Mouse (Mus musculus): ENCODE measurements around the gene Strbp. TPM values are rescaled to one million over a fixed set of nuclear protein-coding genes. Genes with fewer than 3 reads are reported as not detected.

The Strbp gene
- polyA plus RNA-seq, 1 experiment from 2014 or later: 114 TPM

DNA sequence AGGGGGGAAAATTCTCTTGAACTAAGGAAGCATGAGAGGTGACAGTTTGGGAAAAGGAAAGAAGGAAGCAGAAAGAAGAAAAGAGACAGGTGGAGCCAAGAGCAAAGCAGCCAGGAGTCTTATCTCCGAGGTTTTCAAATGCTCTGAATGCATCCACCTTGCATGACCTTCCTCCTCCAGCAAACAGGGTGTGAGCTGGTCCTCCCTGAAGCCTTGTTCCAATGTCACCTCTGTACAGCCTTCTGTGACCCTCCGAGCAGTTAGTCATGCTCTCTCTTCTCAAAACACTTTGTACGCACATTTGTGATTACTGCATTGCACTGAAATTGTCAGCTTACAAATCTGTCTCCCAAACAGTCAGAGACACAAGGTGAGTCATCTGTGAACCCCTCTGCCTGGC is 9.4 kb upstream of the Strbp start:
- no peaks in the 10 kb centered on the region for H3K36me3 ChIP-seq (ENCODE audit: control insufficient read depth, insufficient read depth, low read length)
- ATAC-seq (no peak), DNase-seq (ENCODE audit: low spot score) (no peak)
- no peak overlapping the region for H3K4me2 ChIP-seq (ENCODE audit: low read length)
- H3K9ac ChIP-seq (ENCODE audit: low read length): no peak overlapping the region
- no peaks in the 10 kb centered on the region for H3K27me3 ChIP-seq (replicated peaks; ENCODE audit: control insufficient read depth, insufficient read depth, low read length)
- H3K4me1 ChIP-seq (ENCODE audit: control insufficient read depth, insufficient read depth, low read length): no peaks in the 10 kb centered on the region
- no peak overlapping the region for H3K4me3 ChIP-seq (ENCODE audit: low read depth, low read length)
- no peak overlapping the region for H3K27ac ChIP-seq (ENCODE audit: low read depth, low read length)
- WGBS: 81% methylated on average over 3 of the region's 3 CpGs
- H3K9me3 ChIP-seq (replicated peaks; ENCODE audit: control insufficient read depth, low read length): no peaks in the 10 kb centered on the region

DNA sequence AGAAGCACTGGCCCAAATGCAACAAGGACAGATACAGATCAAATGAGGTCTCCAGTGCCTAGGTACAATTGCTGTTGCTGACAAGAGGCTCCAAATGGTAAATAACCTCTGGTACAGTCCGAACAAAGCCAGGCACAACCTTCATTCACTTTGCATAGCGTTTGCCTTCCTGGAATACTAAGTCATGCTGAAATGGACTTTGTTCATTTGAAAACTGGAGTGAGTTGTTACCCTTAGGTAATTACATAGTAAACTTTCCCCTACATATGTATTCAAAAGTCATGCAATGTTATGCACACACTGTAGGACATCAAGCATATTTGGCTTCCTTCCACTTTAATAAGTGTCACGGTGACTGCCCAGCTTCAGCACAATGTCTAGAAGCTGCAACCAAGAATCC is 5.2 kb upstream of the Strbp start:
- Histone ChIP-seq H3K27ac (ENCODE audit: low read depth, low read length) (no peak overlapping the region), H3K9ac (ENCODE audit: low read length) (no peak overlapping the region), H3K4me2 (ENCODE audit: low read length) (no peak overlapping the region), H3K27me3 (replicated peaks; ENCODE audit: control insufficient read depth, insufficient read depth, low read length) (no peaks in the 10 kb centered on the region), H3K36me3 (ENCODE audit: control insufficient read depth, insufficient read depth, low read length) (no peaks in the 10 kb centered on the region), H3K4me1 (ENCODE audit: control insufficient read depth, insufficient read depth, low read length) (no peaks in the 10 kb centered on the region; the same call in 1 of the 2 replicates), H3K4me3 (ENCODE audit: low read depth, low read length) (no peak overlapping the region), H3K9me3 (replicated peaks; ENCODE audit: control insufficient read depth, low read length) (no peaks in the 10 kb centered on the region)
- ATAC-seq (no peak), DNase-seq (ENCODE audit: low spot score) (no peak)
- 85% methylated on average over 3 of the region's 3 CpGs for WGBS

DNA sequence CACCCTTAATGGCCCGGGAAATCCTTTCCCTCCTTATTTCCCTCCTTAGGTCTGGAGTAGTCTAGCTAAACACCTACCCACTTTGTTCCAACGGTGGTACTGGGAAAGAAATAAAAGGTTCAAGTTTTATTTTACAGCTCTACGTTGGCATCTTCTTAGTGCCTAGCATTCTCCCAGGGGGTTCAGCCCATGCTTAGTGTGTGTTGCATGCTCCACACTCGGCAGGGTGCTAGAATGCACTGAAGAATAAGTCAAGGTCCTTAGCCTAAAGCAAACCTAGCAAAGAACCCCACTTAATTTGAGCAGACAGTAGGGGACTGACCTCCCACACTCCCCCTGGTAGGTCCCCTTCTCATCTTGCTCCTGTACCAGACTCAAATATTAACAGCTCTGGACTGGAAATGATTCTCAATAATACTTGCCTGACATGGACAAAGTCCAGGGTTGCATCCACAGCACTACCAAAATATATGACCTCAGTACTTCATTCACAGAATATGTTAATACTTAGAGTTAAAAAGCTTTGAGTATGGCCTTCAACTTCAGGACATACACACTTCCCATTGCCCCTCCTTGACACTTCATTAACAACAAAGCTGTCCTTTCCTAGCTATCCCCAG is 592 bp upstream of the Strbp start:
- WGBS: 12% methylated on average over 4 of the region's 4 CpGs
- no peak for ATAC-seq
- no peaks in the 10 kb centered on the region for H3K9me3 ChIP-seq (replicated peaks; ENCODE audit: control insufficient read depth, low read length)
- no peaks in the 10 kb centered on the region for H3K27me3 ChIP-seq (replicated peaks; ENCODE audit: control insufficient read depth, insufficient read depth, low read length)
- H3K9ac ChIP-seq (ENCODE audit: low read length): peak overlapping the region; percentile 98
- H3K27ac ChIP-seq (ENCODE audit: low read depth, low read length): peak overlapping the region; percentile 97; the same call in 1 of the 2 replicates
- H3K4me3 ChIP-seq (ENCODE audit: low read depth, low read length): peak overlapping the region; percentile 96
- H3K4me2 ChIP-seq (ENCODE audit: low read length): peak overlapping the region; percentile 57
- DNase-seq (ENCODE audit: low spot score): no peak
- no peaks in the 10 kb centered on the region for H3K36me3 ChIP-seq (ENCODE audit: control insufficient read depth, insufficient read depth, low read length)
- peaks cover 16% of the 10 kb centered on the region for H3K4me1 ChIP-seq (ENCODE audit: control insufficient read depth, insufficient read depth, low read length)

DNA sequence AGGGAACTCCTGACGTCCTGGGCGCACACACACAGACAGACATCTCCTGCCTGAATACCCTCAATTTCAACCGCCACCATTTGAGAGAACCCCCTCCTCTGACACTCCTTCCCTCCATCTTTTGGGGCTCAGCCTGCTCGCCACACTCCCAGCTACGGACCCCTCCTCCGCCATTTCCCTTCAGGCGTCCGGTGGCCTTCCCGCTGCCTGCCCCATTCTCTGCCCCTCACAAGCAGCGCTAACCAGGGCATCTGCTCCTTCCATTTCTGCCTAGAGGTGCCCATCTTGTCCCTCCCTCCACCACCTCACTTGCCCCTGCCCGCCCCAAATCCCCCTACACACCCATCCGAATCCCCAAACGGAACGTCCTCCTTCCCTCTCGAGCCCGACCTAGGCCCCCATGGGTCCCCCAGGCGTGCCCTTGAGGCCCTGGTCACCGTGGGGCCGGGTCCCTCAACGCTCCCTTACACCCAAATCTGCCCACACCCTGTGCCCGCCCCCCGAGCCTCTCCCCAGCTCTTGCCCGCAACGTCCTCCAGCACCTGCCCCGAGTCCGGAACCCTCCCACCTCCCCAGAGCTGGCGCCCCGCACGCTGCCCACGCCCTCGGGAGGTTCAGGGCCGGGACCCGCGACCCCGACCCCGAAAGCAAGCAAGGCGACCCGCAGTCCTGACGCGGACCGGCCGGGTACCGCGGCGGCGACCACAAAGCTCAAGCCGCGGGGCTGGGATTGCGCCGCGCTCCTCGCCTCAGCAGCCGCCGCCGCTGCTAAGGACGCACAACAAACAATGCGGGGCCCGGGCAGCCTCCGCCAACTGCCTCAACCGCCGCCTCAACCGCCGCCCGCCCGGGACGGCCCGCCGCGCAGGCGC is 1.1 kb downstream of the Strbp start:
- under 1% methylated on average over 55 of the region's 70 CpGs for WGBS

DNA sequence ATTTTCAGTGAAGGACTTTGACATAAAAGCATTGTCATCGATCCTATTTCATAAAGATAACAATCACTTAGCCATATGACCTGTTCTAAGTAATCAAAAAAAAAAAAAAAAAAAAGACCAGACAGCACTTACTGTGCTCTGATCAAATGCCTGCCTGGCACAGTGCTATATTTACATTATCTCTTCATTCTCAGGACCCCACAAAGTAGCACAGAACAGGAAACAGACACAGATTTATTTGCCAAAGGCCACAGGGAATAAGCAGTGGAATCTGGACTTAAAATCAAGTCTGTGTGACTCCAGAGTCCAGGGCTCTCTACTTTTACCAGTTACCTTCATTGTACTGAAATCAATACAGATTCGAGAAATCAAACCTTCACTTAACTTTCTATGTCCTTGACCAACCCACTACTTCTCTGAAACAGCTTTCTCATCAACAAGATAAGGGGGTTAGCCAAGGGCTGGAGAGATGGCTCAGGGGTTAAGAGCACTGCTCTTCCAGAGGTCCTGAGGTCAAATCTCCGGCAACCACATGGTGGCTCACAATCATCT is 14.5 kb downstream of the Strbp start:
- no peaks in the 10 kb centered on the region for H3K36me3 ChIP-seq (ENCODE audit: control insufficient read depth, insufficient read depth, low read length)
- ATAC-seq: no peak
- 85% methylated on average over 3 of the region's 3 CpGs for WGBS

More for the DNA sequence above, 1.1 kb downstream of the Strbp start:
- H3K27me3 ChIP-seq (replicated peaks; ENCODE audit: control insufficient read depth, insufficient read depth, low read length): no peaks in the 10 kb centered on the region
- peaks cover 16% of the 10 kb centered on the region for H3K4me1 ChIP-seq (ENCODE audit: control insufficient read depth, insufficient read depth, low read length)
- peak overlapping the region; percentile 96 for H3K4me3 ChIP-seq (ENCODE audit: low read depth, low read length)
- DNase-seq (ENCODE audit: low spot score) (peak; percentile 35), ATAC-seq (peak; percentile 69)
- no peaks in the 10 kb centered on the region for H3K36me3 ChIP-seq (ENCODE audit: control insufficient read depth, insufficient read depth, low read length)
- no peaks in the 10 kb centered on the region for H3K9me3 ChIP-seq (replicated peaks; ENCODE audit: control insufficient read depth, low read length)
- peak overlapping the region; percentile 72 for H3K4me2 ChIP-seq (ENCODE audit: low read length)
- peak overlapping the region; percentile 98 for H3K9ac ChIP-seq (ENCODE audit: low read length)
- peak overlapping the region; percentile 97 for H3K27ac ChIP-seq (ENCODE audit: low read depth, low read length)

DNA sequence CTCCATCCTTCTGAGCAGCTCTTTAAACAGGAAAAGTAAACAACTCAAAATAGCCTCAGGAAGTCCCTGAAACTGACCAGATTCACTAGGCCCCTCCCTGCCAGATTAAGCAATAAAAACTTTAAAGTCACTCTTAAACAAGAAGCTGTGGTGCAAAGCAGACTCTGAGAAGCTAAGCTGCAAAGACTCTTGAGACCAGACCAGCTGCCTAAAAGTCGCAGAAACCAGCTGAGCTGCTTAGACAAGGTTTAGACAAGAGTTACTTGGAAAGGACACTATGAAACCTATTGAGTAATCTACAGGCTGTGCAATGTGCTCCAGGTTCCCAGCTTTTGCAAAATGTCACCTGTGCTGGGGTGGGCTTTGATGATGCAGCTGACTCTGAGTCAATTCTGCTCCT is 16.6 kb downstream of the Strbp start:
- Histone ChIP-seq H3K4me1 (ENCODE audit: control insufficient read depth, insufficient read depth, low read length) (no peaks in the 10 kb centered on the region), H3K9me3 (replicated peaks; ENCODE audit: control insufficient read depth, low read length) (no peaks in the 10 kb centered on the region), H3K4me3 (ENCODE audit: low read depth, low read length) (no peak overlapping the region), H3K27me3 (replicated peaks; ENCODE audit: control insufficient read depth, insufficient read depth, low read length) (no peaks in the 10 kb centered on the region), H3K27ac (ENCODE audit: low read depth, low read length) (no peak overlapping the region), H3K9ac (ENCODE audit: low read length) (no peak overlapping the region), H3K36me3 (ENCODE audit: control insufficient read depth, insufficient read depth, low read length) (no peaks in the 10 kb centered on the region), H3K4me2 (ENCODE audit: low read length) (no peak overlapping the region)
- DNase-seq (ENCODE audit: low spot score): no peak
- WGBS: 96% methylated on average over 1 of the region's 1 CpGs
- ATAC-seq: no peak

More for the DNA sequence above, 14.5 kb downstream of the Strbp start:
- Histone ChIP-seq H3K9me3 (replicated peaks; ENCODE audit: control insufficient read depth, low read length) (no peaks in the 10 kb centered on the region), H3K27me3 (replicated peaks; ENCODE audit: control insufficient read depth, insufficient read depth, low read length) (no peaks in the 10 kb centered on the region), H3K4me1 (ENCODE audit: control insufficient read depth, insufficient read depth, low read length) (no peaks in the 10 kb centered on the region), H3K9ac (ENCODE audit: low read length) (no peak overlapping the region), H3K4me3 (ENCODE audit: low read depth, low read length) (no peak overlapping the region), H3K27ac (ENCODE audit: low read depth, low read length) (no peak overlapping the region), H3K4me2 (ENCODE audit: low read length) (no peak overlapping the region)
- DNase-seq (ENCODE audit: low spot score): no peak

DNA sequence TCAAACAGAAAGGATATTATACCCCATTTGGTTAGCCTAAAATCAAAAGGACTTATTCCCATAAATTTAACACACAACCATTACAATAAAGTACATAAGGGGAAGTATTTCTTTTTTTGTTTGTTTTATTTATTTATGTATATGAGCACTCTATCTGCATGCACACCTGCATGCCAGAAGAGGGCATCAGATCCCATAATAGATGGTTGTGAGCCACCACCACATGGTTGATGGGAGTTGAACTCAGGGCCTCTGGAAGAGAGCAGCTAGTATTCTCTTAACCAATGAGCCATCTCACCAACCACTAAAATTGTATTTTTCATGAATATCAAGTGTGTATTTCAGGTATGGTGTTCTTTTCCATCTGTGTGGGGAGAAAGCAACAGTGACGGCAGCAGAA is 18.8 kb downstream of the Strbp start:
- no peaks in the 10 kb centered on the region for H3K36me3 ChIP-seq (ENCODE audit: control insufficient read depth, insufficient read depth, low read length)
- DNase-seq (ENCODE audit: low spot score) (no peak), ATAC-seq (no peak)
- no peaks in the 10 kb centered on the region for H3K4me1 ChIP-seq (ENCODE audit: control insufficient read depth, insufficient read depth, low read length)
- 91% methylated on average over 1 of the region's 1 CpGs for WGBS
- H3K4me2 ChIP-seq (ENCODE audit: low read length): no peak overlapping the region
- no peaks in the 10 kb centered on the region for H3K9me3 ChIP-seq (replicated peaks; ENCODE audit: control insufficient read depth, low read length)
- H3K4me3 ChIP-seq (ENCODE audit: low read depth, low read length): no peak overlapping the region
- no peaks in the 10 kb centered on the region for H3K27me3 ChIP-seq (replicated peaks; ENCODE audit: control insufficient read depth, insufficient read depth, low read length)
- no peak overlapping the region for H3K9ac ChIP-seq (ENCODE audit: low read length)
- H3K27ac ChIP-seq (ENCODE audit: low read depth, low read length): no peak overlapping the region

DNA sequence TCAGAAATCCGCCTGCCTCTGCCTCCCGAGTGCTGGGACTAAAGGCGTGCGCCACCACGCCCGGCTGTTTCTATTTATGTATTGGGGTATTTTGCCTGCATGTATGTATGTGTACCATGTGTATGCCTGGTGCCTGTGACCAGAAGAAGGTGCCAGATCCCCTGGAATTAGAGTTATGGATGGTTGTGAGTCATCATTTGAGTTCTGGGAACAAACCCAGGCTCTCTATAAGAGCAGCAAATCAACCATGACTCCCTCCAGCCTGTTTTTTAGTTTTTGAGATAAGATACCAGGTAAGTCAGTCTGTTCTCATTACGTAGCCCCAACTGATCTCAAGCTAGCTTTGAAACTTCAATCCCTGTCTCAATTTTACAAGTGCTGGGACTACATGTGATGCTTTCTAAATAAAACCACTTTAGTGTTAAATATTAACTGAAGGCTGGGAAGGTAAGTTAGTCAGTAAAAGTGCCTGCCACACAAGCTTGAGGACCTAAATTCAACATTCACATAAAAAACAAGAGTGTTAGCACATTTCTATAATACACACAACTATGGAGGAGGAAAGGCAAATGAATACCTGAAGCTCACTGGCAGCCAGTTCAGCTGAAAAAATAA is 21.4 kb downstream of the Strbp start:
- WGBS: 95% methylated on average over 7 of the region's 7 CpGs
- Histone ChIP-seq H3K27ac (ENCODE audit: low read depth, low read length) (no peak overlapping the region), H3K9ac (ENCODE audit: low read length) (no peak overlapping the region), H3K36me3 (ENCODE audit: control insufficient read depth, insufficient read depth, low read length) (no peaks in the 10 kb centered on the region), H3K27me3 (replicated peaks; ENCODE audit: control insufficient read depth, insufficient read depth, low read length) (no peaks in the 10 kb centered on the region), H3K4me1 (ENCODE audit: control insufficient read depth, insufficient read depth, low read length) (no peaks in the 10 kb centered on the region), H3K4me3 (ENCODE audit: low read depth, low read length) (no peak overlapping the region), H3K4me2 (ENCODE audit: low read length) (no peak overlapping the region), H3K9me3 (replicated peaks; ENCODE audit: control insufficient read depth, low read length) (no peaks in the 10 kb centered on the region)
- ATAC-seq (no peak), DNase-seq (ENCODE audit: low spot score) (no peak)
